Mouse (Mus musculus): ENCODE results near the gene Ccnq. TPM values are rescaled to one million over a fixed set of nuclear protein-coding genes. Genes with fewer than 3 reads are reported as not detected.

The Ccnq gene
- polyA plus RNA-seq (2016; fragmentation: Nextera tagmentation; extraction: Ambion mirVana): 37.6 and 40.2 TPM in 2 replicates

GRCm38 (mm10) chr11:78750885-78751842 is at the start of gene Ccnq:
Gene Ccnq, minus strand, starts transcription at chr11:78751729.
- peaks cover 6% of the 10 kb centered on the region for H3K4me1 ChIP-seq (replicated peaks)
- WGBS: 11% methylated on average over 59 of the region's 59 CpGs

GRCm38 (mm10) chr11:78801094-78801493 is 49.6 kb upstream of the Ccnq start:
- H3K4me1 ChIP-seq (replicated peaks): no peaks in the 10 kb centered on the region
- H3K4me3 ChIP-seq (replicated peaks): no peak overlapping the region
- no peaks in the 10 kb centered on the region for H3K9me3 ChIP-seq
- ATAC-seq (ENCODE audit: insufficient number of reproducible peaks, insufficient read depth, low FRiP score, low TSS enrichment, low read depth): no peak
- WGBS: 81% methylated on average over 4 of the region's 4 CpGs
- H3K27ac ChIP-seq: no peak overlapping the region
- H3K36me3 ChIP-seq: no peaks in the 10 kb centered on the region
- H3K9ac ChIP-seq (replicated peaks): no peak overlapping the region
- H3K4me2 ChIP-seq: no peak overlapping the region
- H3K27me3 ChIP-seq: 0 out of 2 replicates have a peak, but pooled peaks cover 4% of the 10 kb centered on the region

More at GRCm38 (mm10) chr11:78750885-78751842, at the start of gene Ccnq:
- H3K9ac ChIP-seq (replicated peaks): peak within 1 kb of the TSS; percentile 55
- ATAC-seq (ENCODE audit: insufficient number of reproducible peaks, insufficient read depth, low FRiP score, low TSS enrichment, low read depth): peak; percentile 81
- no peaks in the 10 kb centered on the region for H3K27me3 ChIP-seq
- H3K4me2 ChIP-seq: peak within 1 kb of the TSS; percentile 75
- H3K27ac ChIP-seq: peak within 1 kb of the TSS; percentile 46; the same call in 1 of the 2 replicates
- H3K36me3 ChIP-seq: peaks cover 22% of the 10 kb centered on the region; the same call in 1 of the 2 replicates
- no peaks in the 10 kb centered on the region for H3K9me3 ChIP-seq
- H3K4me3 ChIP-seq (replicated peaks): peak within 1 kb of the TSS; percentile 51

- 75% methylated on average over 10 of the region's 10 CpGs for WGBS
Observed at GRCm38 (mm10) chr11:78796072-78796729, 44.7 kb upstream of the Ccnq start.

DNA sequence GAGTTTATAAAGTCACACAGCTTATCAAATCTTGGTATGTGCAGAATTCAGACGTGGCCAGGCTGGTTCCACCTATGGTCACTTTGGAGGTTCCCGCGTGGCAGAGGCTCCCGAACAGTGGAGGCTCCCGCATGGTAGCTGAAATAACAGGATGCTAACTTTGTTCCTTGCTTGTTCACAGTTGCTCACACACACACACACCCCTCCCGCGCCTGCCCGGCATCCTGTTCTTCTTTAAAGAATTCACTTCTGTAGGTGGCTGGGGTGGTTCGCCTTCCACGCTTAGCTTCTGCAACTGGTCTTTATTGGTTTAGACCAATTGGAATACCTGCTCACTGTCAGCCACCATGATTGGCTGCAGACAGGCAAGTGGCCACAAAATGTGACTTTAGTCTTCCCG is 41.6 kb upstream of the Ccnq start:
- Histone ChIP-seq H3K4me3 (replicated peaks) (no peak overlapping the region), H3K4me2 (no peak overlapping the region), H3K27ac (no peak overlapping the region), H3K9me3 (no peaks in the 10 kb centered on the region), H3K36me3 (no peaks in the 10 kb centered on the region), H3K9ac (replicated peaks) (no peak overlapping the region), H3K4me1 (replicated peaks) (0 out of 2 replicates have a peak, but pooled peaks cover 17% of the 10 kb centered on the region), H3K27me3 (peaks cover 7% of the 10 kb centered on the region)
- ATAC-seq (ENCODE audit: insufficient number of reproducible peaks, insufficient read depth, low FRiP score, low TSS enrichment, low read depth): no peak
- 70% methylated on average over 11 of the region's 11 CpGs for WGBS

More at GRCm38 (mm10) chr11:78796072-78796729, 44.7 kb upstream of the Ccnq start:
- H3K4me1 ChIP-seq (replicated peaks): 0 out of 2 replicates have a peak, but pooled peaks cover 17% of the 10 kb centered on the region
- H3K27me3 ChIP-seq: peaks cover 4% of the 10 kb centered on the region
- ATAC-seq (ENCODE audit: insufficient number of reproducible peaks, insufficient read depth, low FRiP score, low TSS enrichment, low read depth): no peak
- H3K27ac ChIP-seq: no peak overlapping the region
- H3K9me3 ChIP-seq: no peaks in the 10 kb centered on the region
- no peak overlapping the region for H3K4me3 ChIP-seq (replicated peaks)
- H3K9ac ChIP-seq (replicated peaks): no peak overlapping the region
- H3K36me3 ChIP-seq: no peaks in the 10 kb centered on the region
- H3K4me2 ChIP-seq: no peak overlapping the region

GRCm38 (mm10) chr11:78792465-78792864 is 40.9 kb upstream of the Ccnq start:
- no peaks in the 10 kb centered on the region for H3K9me3 ChIP-seq
- 46% methylated on average over 11 of the region's 11 CpGs for WGBS
- H3K27ac ChIP-seq: no peak overlapping the region
- H3K4me3 ChIP-seq (replicated peaks): no peak overlapping the region
- H3K27me3 ChIP-seq: peaks cover 7% of the 10 kb centered on the region
- ATAC-seq (ENCODE audit: insufficient number of reproducible peaks, insufficient read depth, low FRiP score, low TSS enrichment, low read depth): no peak
- H3K9ac ChIP-seq (replicated peaks): no peak overlapping the region
- 0 out of 2 replicates have a peak, but pooled peaks cover 17% of the 10 kb centered on the region for H3K4me1 ChIP-seq (replicated peaks)
- H3K4me2 ChIP-seq: peak overlapping the region; percentile 1; the same call in 1 of the 2 replicates
- H3K36me3 ChIP-seq: no peaks in the 10 kb centered on the region

GRCm38 (mm10) chr11:78792055-78792454 is 40.5 kb upstream of the Ccnq start:
- Histone ChIP-seq H3K4me2 (no peak overlapping the region), H3K27me3 (peaks cover 7% of the 10 kb centered on the region), H3K36me3 (no peaks in the 10 kb centered on the region), H3K27ac (0 out of 2 replicates have a peak overlapping the region, but pooled peaks have one; percentile 5), H3K9me3 (no peaks in the 10 kb centered on the region), H3K4me3 (replicated peaks) (no peak overlapping the region), H3K9ac (replicated peaks) (no peak overlapping the region), H3K4me1 (replicated peaks) (0 out of 2 replicates have a peak, but pooled peaks cover 17% of the 10 kb centered on the region)
- 50% methylated on average over 5 of the region's 5 CpGs for WGBS
- ATAC-seq (ENCODE audit: insufficient number of reproducible peaks, insufficient read depth, low FRiP score, low TSS enrichment, low read depth): no peak

GRCm38 (mm10) chr11:78791582-78791981 is 40.1 kb upstream of the Ccnq start:
- H3K9me3 ChIP-seq: no peaks in the 10 kb centered on the region
- no peak overlapping the region for H3K9ac ChIP-seq (replicated peaks)
- no peak for ATAC-seq (ENCODE audit: insufficient number of reproducible peaks, insufficient read depth, low FRiP score, low TSS enrichment, low read depth)
- H3K27ac ChIP-seq: 0 out of 2 replicates have a peak overlapping the region, but pooled peaks have one; percentile 5
- H3K4me1 ChIP-seq (replicated peaks): 0 out of 2 replicates have a peak, but pooled peaks cover 17% of the 10 kb centered on the region
- no peak overlapping the region for H3K4me2 ChIP-seq
- H3K36me3 ChIP-seq: no peaks in the 10 kb centered on the region
- no peak overlapping the region for H3K4me3 ChIP-seq (replicated peaks)
- WGBS: 42% methylated on average over 4 of the region's 4 CpGs
- peaks cover 7% of the 10 kb centered on the region for H3K27me3 ChIP-seq

GRCm38 (mm10) chr11:78789370-78790060 is 38.0 kb upstream of the Ccnq start:
- WGBS: 82% methylated on average over 11 of the region's 11 CpGs
- H3K4me1 ChIP-seq (replicated peaks): 0 out of 2 replicates have a peak, but pooled peaks cover 17% of the 10 kb centered on the region

GRCm38 (mm10) chr11:78786013-78786431 is 34.5 kb upstream of the Ccnq start:
- Histone ChIP-seq H3K4me2 (no peak overlapping the region), H3K9me3 (no peaks in the 10 kb centered on the region), H3K36me3 (no peaks in the 10 kb centered on the region), H3K4me1 (replicated peaks) (no peaks in the 10 kb centered on the region), H3K9ac (replicated peaks) (no peak overlapping the region), H3K27me3 (0 out of 2 replicates have a peak, but pooled peaks cover 3% of the 10 kb centered on the region), H3K27ac (no peak overlapping the region), H3K4me3 (replicated peaks) (no peak overlapping the region)
- no peak for ATAC-seq (ENCODE audit: insufficient number of reproducible peaks, insufficient read depth, low FRiP score, low TSS enrichment, low read depth)
- WGBS: 46% methylated on average over 7 of the region's 7 CpGs

More at GRCm38 (mm10) chr11:78789370-78790060, 38.0 kb upstream of the Ccnq start:
- Histone ChIP-seq H3K9me3 (no peaks in the 10 kb centered on the region), H3K36me3 (no peaks in the 10 kb centered on the region), H3K9ac (replicated peaks) (no peak overlapping the region), H3K27me3 (peaks cover 7% of the 10 kb centered on the region), H3K4me2 (no peak overlapping the region), H3K4me3 (replicated peaks) (no peak overlapping the region), H3K27ac (0 out of 2 replicates have a peak overlapping the region, but pooled peaks have one; percentile 7)
- ATAC-seq (ENCODE audit: insufficient number of reproducible peaks, insufficient read depth, low FRiP score, low TSS enrichment, low read depth): no peak

GRCm38 (mm10) chr11:78782791-78783347 is 31.3 kb upstream of the Ccnq start:
- no peak for ATAC-seq (ENCODE audit: insufficient number of reproducible peaks, insufficient read depth, low FRiP score, low TSS enrichment, low read depth)

More at GRCm38 (mm10) chr11:78782791-78783347, 31.3 kb upstream of the Ccnq start:
- H3K9ac ChIP-seq (replicated peaks): no peak overlapping the region
- H3K27me3 ChIP-seq: no peaks in the 10 kb centered on the region
- no peaks in the 10 kb centered on the region for H3K4me1 ChIP-seq (replicated peaks)
- H3K4me2 ChIP-seq: no peak overlapping the region
- no peaks in the 10 kb centered on the region for H3K36me3 ChIP-seq
- H3K4me3 ChIP-seq (replicated peaks): no peak overlapping the region
- WGBS: 70% methylated on average over 9 of the region's 9 CpGs
- no peaks in the 10 kb centered on the region for H3K9me3 ChIP-seq
- H3K27ac ChIP-seq: no peak overlapping the region

Measured in limb, embryonic 12.5 days (tissue).